Mouse (Mus musculus): ENCODE measurements around the gene Lrrk1. TPM values are rescaled to one million over a fixed set of nuclear protein-coding genes. Genes with fewer than 3 reads are reported as not detected.
"Not testable (repeated sequence)": the region's sequence is repeated elsewhere in the genome, so short reads cannot be mapped to it uniquely, and the experiment has no call there.

The Lrrk1 gene
- total RNA-seq, 1 experiment: 7.4 TPM

- H3K4me3 ChIP-seq (ENCODE audit: insufficient read depth in 1 of 2, low read depth in 1 of 2, low read length in 2 of 2, poor library complexity in 1 of 2, severe bottlenecking in 1 of 2): no peak overlapping the region
- H3K9me3 ChIP-seq (ENCODE audit: control insufficient read depth, insufficient read depth, low read depth, low read length): no peaks in the 10 kb centered on the region
- in situ Hi-C loops (cut with MboI; ENCODE audit: low sequenced_read_pairs in 2 of 2, unreplicated experiment in 2 of 2): no loop called here
- H3K27ac ChIP-seq (ENCODE audit: insufficient read depth, low read depth, low read length, poor library complexity, severe bottlenecking): no peak overlapping the region
- H3K36me3 ChIP-seq (ENCODE audit: control insufficient read depth, insufficient read depth, low read length, poor library complexity, severe bottlenecking): no peaks in the 10 kb centered on the region
- TF ChIP-seq ZNF384 (IDR thresholded peaks at IDR 0.05; ENCODE audit: low read depth, low read length) (no peak), MAFK (IDR thresholded peaks at IDR 0.05; ENCODE audit: insufficient read depth, low read depth, low read length) (no peak), ZC3H11A (IDR thresholded peaks at IDR 0.05; ENCODE audit: borderline replicate concordance, low read depth, low read length) (no peak), CHD2 (IDR thresholded peaks at IDR 0.05; ENCODE audit: low read depth, low read length) (no peak), HCFC1 (IDR thresholded peaks at IDR 0.05; ENCODE audit: borderline replicate concordance, insufficient read depth, low read length) (no peak)
- H3K9ac ChIP-seq (ENCODE audit: insufficient read depth, low read depth, low read length, poor library complexity, severe bottlenecking): no peak overlapping the region
- no peaks in the 10 kb centered on the region for H3K4me1 ChIP-seq (ENCODE audit: control insufficient read depth in 2 of 2, insufficient read depth in 2 of 2, low read length in 2 of 2, poor library complexity in 1 of 2)
- no peak for DNase-seq (ENCODE audit: low read depth, low spot score)
Observed at GRCm38 (mm10) chr7:66195881-66196280, 192.3 kb downstream of the Lrrk1 start.

- no peaks in the 10 kb centered on the region for H3K4me1 ChIP-seq (ENCODE audit: control insufficient read depth in 2 of 2, insufficient read depth in 2 of 2, low read length in 2 of 2, poor library complexity in 1 of 2)
- no peak overlapping the region for H3K9ac ChIP-seq (ENCODE audit: insufficient read depth, low read depth, low read length, poor library complexity, severe bottlenecking)
- TF ChIP-seq ZNF384 (IDR thresholded peaks at IDR 0.05; ENCODE audit: low read depth, low read length) (no peak), ZC3H11A (IDR thresholded peaks at IDR 0.05; ENCODE audit: borderline replicate concordance, low read depth, low read length) (no peak), HCFC1 (IDR thresholded peaks at IDR 0.05; ENCODE audit: borderline replicate concordance, insufficient read depth, low read length) (no peak), MAFK (IDR thresholded peaks at IDR 0.05; ENCODE audit: insufficient read depth, low read depth, low read length) (no peak), CHD2 (IDR thresholded peaks at IDR 0.05; ENCODE audit: low read depth, low read length) (no peak)
- in situ Hi-C loops (cut with MboI; ENCODE audit: low sequenced_read_pairs in 2 of 2, unreplicated experiment in 2 of 2): no loop called here
- DNase-seq (ENCODE audit: low read depth, low spot score): no peak
- no peaks in the 10 kb centered on the region for H3K36me3 ChIP-seq (ENCODE audit: control insufficient read depth, insufficient read depth, low read length, poor library complexity, severe bottlenecking)
- H3K9me3 ChIP-seq (ENCODE audit: control insufficient read depth, insufficient read depth, low read depth, low read length): no peaks in the 10 kb centered on the region
- no peak overlapping the region for H3K27ac ChIP-seq (ENCODE audit: insufficient read depth, low read depth, low read length, poor library complexity, severe bottlenecking)
- H3K4me3 ChIP-seq (ENCODE audit: insufficient read depth in 1 of 2, low read depth in 1 of 2, low read length in 2 of 2, poor library complexity in 1 of 2, severe bottlenecking in 1 of 2): no peak overlapping the region
Observed at GRCm38 (mm10) chr7:66194511-66194910, 193.6 kb downstream of the Lrrk1 start.

GRCm38 (mm10) chr7:66190385-66190784, 197.8 kb downstream of the Lrrk1 start:
- H3K4me3 ChIP-seq (ENCODE audit: insufficient read depth in 1 of 2, low read depth in 1 of 2, low read length in 2 of 2, poor library complexity in 1 of 2, severe bottlenecking in 1 of 2); DNase-seq (ENCODE audit: low read depth, low spot score); in situ Hi-C loops (cut with MboI; ENCODE audit: low sequenced_read_pairs in 2 of 2, unreplicated experiment in 2 of 2); H3K4me1 ChIP-seq (ENCODE audit: control insufficient read depth in 2 of 2, insufficient read depth in 2 of 2, low read length in 2 of 2, poor library complexity in 1 of 2); H3K27ac ChIP-seq (ENCODE audit: insufficient read depth, low read depth, low read length, poor library complexity, severe bottlenecking); H3K9ac ChIP-seq (ENCODE audit: insufficient read depth, low read depth, low read length, poor library complexity, severe bottlenecking); H3K36me3 ChIP-seq (ENCODE audit: control insufficient read depth, insufficient read depth, low read length, poor library complexity, severe bottlenecking); H3K9me3 ChIP-seq (ENCODE audit: control insufficient read depth, insufficient read depth, low read depth, low read length): not testable (repeated sequence)

GRCm38 (mm10) chr7:66187581-66188231, 200.4 kb downstream of the Lrrk1 start:
- Histone ChIP-seq H3K4me1 (ENCODE audit: control insufficient read depth in 2 of 2, insufficient read depth in 2 of 2, low read length in 2 of 2, poor library complexity in 1 of 2) (no peaks in the 10 kb centered on the region), H3K9me3 (ENCODE audit: control insufficient read depth, insufficient read depth, low read depth, low read length) (no peaks in the 10 kb centered on the region), H3K9ac (ENCODE audit: insufficient read depth, low read depth, low read length, poor library complexity, severe bottlenecking) (no peak overlapping the region), H3K36me3 (ENCODE audit: control insufficient read depth, insufficient read depth, low read length, poor library complexity, severe bottlenecking) (no peaks in the 10 kb centered on the region), H3K27ac (ENCODE audit: insufficient read depth, low read depth, low read length, poor library complexity, severe bottlenecking) (no peak overlapping the region), H3K4me3 (ENCODE audit: insufficient read depth in 1 of 2, low read depth in 1 of 2, low read length in 2 of 2, poor library complexity in 1 of 2, severe bottlenecking in 1 of 2) (no peak overlapping the region)
- TF ChIP-seq ZNF384 (IDR thresholded peaks at IDR 0.05; ENCODE audit: low read depth, low read length) (no peak), HCFC1 (IDR thresholded peaks at IDR 0.05; ENCODE audit: borderline replicate concordance, insufficient read depth, low read length) (no peak), ZC3H11A (IDR thresholded peaks at IDR 0.05; ENCODE audit: borderline replicate concordance, low read depth, low read length) (no peak), MAFK (IDR thresholded peaks at IDR 0.05; ENCODE audit: insufficient read depth, low read depth, low read length) (no peak), CHD2 (IDR thresholded peaks at IDR 0.05; ENCODE audit: low read depth, low read length) (no peak)
- in situ Hi-C loops (cut with MboI; ENCODE audit: low sequenced_read_pairs in 2 of 2, unreplicated experiment in 2 of 2): no loop called here
- no peak for DNase-seq (ENCODE audit: low read depth, low spot score)

GRCm38 (mm10) chr7:66185370-66185769, 202.8 kb downstream of the Lrrk1 start:
- Histone ChIP-seq H3K27ac (ENCODE audit: insufficient read depth, low read depth, low read length, poor library complexity, severe bottlenecking) (no peak overlapping the region), H3K9ac (ENCODE audit: insufficient read depth, low read depth, low read length, poor library complexity, severe bottlenecking) (no peak overlapping the region), H3K4me3 (ENCODE audit: insufficient read depth in 1 of 2, low read depth in 1 of 2, low read length in 2 of 2, poor library complexity in 1 of 2, severe bottlenecking in 1 of 2) (no peak overlapping the region), H3K9me3 (ENCODE audit: control insufficient read depth, insufficient read depth, low read depth, low read length) (no peaks in the 10 kb centered on the region), H3K4me1 (ENCODE audit: control insufficient read depth in 2 of 2, insufficient read depth in 2 of 2, low read length in 2 of 2, poor library complexity in 1 of 2) (no peaks in the 10 kb centered on the region), H3K36me3 (ENCODE audit: control insufficient read depth, insufficient read depth, low read length, poor library complexity, severe bottlenecking) (no peaks in the 10 kb centered on the region)
- in situ Hi-C loops (cut with MboI; ENCODE audit: low sequenced_read_pairs in 2 of 2, unreplicated experiment in 2 of 2): no loop called here
- no peak for TF ChIP-seq HCFC1 (IDR thresholded peaks at IDR 0.05; ENCODE audit: borderline replicate concordance, insufficient read depth, low read length)
- no peak for TF ChIP-seq MAFK (IDR thresholded peaks at IDR 0.05; ENCODE audit: insufficient read depth, low read depth, low read length)
- no peak for TF ChIP-seq ZC3H11A (IDR thresholded peaks at IDR 0.05; ENCODE audit: borderline replicate concordance, low read depth, low read length)
- TF ChIP-seq CHD2 (IDR thresholded peaks at IDR 0.05; ENCODE audit: low read depth, low read length): no peak
- no peak for TF ChIP-seq ZNF384 (IDR thresholded peaks at IDR 0.05; ENCODE audit: low read depth, low read length)
- DNase-seq (ENCODE audit: low read depth, low spot score): no peak

Data from ES-E14 (cell line).